Mouse (Mus musculus) CH12.LX (cell line): Measurements from ENCODE around the gene Iqschfp.

Experiments used
- BHLHE40 ChIP-seq: IDR thresholded peaks from 2 replicates; pipeline ENCODE4 v1.6.1; 2011; ENCODE audit warnings: mild to moderate bottlenecking, low read depth, low read length, improper control_type of control experiment
- CTCF ChIP-seq, 2 experiments: IDR thresholded peaks in 1 of 2; conservative IDR thresholded peaks in 1 of 2; 2 replicates each; pipeline ENCODE4 v1.5.1; 2011 to 2012; ENCODE audit warnings: low read depth in 2 of 2, low read length in 2 of 2, improper control_type of control experiment in 1 of 2, inconsistent platforms in 1 of 2, mild to moderate bottlenecking in 1 of 2, moderate library complexity in 1 of 2
- KAT2A ChIP-seq: IDR thresholded peaks from 2 replicates; pipeline ENCODE4 v1.6.1; 2012; ENCODE audit warnings: low read length, improper control_type of control experiment, inconsistent platforms; ENCODE audit not compliant: insufficient replicate concordance
- POLR2A ChIP-seq: IDR thresholded peaks from 2 replicates; pipeline ENCODE4 v1.6.1; 2011; ENCODE audit warnings: low read depth, mild to moderate bottlenecking, improper control_type of control experiment, low read length
- RAD21 ChIP-seq: IDR thresholded peaks from 2 replicates; pipeline ENCODE4 v1.6.1; 2011; ENCODE audit warnings: low read depth, mild to moderate bottlenecking, low read length, improper control_type of control experiment, moderate library complexity

GRCm38 (mm10) chr3:68012342-68012741 lies 120.3 kb downstream of the Iqschfp start:
- TF ChIP-seq CTCF (conservative IDR thresholded peaks at IDR 0.05 in 1 of 2, IDR thresholded peaks at IDR 0.05 in 1 of 2; ENCODE audit: low read depth in 2 of 2, low read length in 2 of 2) (no peak), POLR2A (no peak), BHLHE40 (no peak), RAD21 (no peak), KAT2A (no peak)
